Mouse (Mus musculus): ENCODE data around the gene 1500009C09Rik.

The 1500009C09Rik gene

DNA sequence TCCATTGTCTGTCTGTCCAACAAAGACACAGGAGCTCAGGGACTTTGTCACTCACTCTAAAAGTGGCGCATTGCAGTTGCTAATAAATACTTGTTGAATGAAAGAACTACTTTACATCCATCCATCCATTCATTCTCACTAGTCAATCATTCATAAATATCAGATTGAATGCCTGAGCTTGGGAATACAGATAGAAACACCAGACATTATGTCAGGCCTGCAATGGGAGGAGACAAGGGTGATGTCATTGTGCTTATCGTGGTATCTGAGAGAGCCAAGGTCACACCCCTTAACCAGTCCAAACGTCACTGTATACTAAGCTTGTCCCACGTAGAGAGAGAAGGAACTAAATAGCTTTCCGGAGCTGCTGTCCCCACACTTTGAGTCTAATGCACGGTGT lies at the start of gene 1500009C09Rik:
TSS of gene 1500009C09Rik (plus strand) at position 301 of the 400 bp plus-strand sequence.
- in situ Hi-C loops (cut with MboI, MseI): no loop called here

DNA sequence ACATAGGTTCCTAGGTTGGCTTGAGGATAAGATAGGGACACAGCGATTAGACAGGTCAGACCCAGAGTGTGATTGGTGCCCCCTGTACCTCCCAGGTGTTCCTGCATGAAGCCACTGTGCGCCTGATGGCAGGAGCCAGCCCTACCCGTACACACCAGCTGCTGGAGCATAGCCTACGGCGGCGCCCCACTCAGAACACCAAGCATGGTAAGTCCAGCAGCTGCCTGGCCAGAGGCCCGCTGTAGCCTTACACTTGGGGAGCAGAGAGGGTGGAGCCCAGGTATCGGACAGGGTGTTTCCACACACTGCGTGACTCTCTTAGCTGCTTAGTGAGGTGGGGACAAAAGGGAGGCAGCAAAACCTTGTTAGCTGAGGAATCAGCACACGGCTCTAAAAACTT lies 49.1 kb upstream of the 1500009C09Rik start:
- in situ Hi-C loops (cut with MboI, MseI): no loop called here

DNA sequence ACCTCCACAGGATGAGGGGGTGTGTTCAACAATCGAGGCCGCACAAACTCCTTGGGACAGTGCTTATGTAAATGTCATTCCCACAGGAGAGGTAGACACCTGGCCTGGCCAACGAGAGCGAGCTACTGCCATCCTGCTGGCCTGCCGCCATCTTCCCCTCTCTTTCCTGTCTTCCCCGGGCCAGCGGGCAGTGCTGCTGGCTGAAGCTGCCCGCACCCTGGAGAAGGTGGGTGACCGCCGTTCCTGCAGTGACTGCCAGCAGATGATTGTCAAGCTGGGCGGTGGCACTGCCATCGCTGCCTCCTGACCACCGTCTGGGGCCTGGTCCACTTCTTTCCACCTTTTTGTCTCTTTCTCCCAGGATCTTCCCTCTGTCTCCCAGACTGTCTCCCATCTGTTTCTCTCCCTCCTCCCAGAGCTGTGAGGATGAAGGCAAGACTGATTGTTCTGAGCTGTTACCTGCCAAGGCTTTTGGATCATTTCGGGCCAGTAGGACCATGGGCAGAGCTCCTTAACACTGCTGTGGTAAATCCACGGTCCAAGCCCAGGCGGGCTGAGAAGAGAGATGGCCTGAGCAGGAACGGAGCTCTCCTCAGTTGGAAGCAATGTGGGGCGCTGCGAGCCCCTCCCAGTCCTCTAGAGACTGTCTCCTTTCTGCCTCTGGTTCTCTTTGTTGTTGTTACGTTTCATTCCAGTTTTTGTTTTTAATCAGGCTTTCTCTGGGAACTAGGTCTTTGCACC lies 48.4 kb upstream of the 1500009C09Rik start:
- in situ Hi-C loops (cut with MboI, MseI): no loop called here

DNA sequence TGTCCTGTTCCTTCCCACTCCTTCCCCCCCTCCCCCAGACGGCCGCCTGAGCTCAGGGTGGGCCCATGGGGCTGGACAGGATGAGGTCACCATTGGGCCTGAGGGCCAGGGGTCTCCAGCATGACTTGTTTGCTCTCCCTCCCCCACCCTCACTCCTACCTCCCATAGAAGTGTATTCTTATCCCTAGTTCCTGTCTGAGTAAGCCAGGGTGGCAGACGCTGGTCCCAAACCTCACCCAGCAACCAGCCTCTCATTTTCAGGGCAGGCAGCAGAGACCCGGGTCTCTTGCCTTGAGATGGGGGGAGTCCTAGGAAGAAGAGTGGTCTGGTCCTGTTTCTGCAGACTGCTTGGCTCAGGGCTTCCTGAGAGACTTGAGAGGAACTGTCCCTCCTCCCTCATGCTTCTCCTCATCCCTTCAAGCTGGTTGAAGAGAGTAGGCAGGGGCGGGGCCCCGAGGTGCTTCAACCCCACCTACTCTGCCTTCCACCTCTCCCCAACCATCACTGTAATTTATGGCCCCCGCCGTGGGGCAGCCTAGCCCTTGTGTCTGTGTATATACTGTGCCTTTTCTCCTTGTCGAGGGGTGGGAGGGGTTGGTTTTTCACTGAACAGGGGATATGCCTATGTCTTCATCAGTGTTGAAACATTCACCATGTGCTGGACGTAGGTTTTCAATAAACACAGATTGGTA lies 47.4 kb upstream of the 1500009C09Rik start:
- in situ Hi-C loops (cut with MboI, MseI): no loop called here

DNA sequence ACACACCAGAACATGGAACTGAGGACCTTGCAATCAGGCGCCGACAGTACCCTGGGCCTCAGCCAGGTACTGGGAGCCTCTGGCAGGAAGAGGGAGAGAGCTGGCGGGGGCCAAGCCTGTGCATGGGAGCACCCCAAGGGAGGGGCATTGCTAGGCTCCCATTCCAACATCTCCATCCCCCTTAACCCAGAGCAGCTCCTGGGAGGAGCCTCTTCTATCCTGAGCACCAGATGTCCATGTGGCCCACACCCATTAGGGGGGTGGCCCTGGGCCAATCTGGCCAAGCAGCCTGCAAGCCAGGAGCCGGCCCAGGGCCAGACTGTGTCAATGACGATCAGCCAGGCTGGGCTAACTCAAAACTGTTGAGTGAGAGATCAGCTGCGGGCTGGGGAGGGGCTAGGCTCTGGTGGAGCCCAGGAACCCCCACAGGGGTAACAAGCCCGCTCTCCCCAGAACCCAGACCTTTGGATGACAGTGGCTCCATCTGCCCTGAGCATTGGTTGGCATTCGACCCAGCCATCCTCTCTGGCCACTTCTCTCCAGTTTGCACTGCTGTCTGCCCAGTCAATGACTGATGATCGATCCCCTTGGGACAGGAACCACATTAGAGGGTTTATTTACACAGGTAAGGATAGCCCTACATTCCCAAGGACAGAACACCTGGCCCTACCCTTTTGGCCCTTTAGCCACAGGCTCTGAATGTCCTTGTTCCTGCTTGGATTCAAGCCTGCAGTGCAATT lies 45.7 kb upstream of the 1500009C09Rik start:
- in situ Hi-C loops (cut with MboI, MseI): no loop called here

DNA sequence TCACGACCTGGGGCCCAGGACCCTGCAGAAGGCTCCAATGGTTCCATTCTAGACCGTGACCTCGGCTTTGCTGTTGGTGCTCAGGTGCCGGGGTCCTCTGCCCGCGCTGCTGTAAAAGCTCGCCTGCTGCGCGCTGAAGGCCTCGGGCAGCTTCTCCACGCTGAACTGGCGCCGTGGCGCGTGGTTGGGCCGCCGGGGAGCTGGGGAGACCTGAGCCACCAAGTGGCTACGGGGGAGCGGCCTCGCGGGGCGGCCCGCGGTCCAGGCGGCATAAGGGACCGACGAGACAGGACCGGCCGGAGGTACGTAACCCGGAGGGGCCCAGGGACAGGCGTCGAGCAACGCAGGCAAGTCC lies 45.1 kb upstream of the 1500009C09Rik start:
- in situ Hi-C loops (cut with MboI, MseI): no loop called here

DNA sequence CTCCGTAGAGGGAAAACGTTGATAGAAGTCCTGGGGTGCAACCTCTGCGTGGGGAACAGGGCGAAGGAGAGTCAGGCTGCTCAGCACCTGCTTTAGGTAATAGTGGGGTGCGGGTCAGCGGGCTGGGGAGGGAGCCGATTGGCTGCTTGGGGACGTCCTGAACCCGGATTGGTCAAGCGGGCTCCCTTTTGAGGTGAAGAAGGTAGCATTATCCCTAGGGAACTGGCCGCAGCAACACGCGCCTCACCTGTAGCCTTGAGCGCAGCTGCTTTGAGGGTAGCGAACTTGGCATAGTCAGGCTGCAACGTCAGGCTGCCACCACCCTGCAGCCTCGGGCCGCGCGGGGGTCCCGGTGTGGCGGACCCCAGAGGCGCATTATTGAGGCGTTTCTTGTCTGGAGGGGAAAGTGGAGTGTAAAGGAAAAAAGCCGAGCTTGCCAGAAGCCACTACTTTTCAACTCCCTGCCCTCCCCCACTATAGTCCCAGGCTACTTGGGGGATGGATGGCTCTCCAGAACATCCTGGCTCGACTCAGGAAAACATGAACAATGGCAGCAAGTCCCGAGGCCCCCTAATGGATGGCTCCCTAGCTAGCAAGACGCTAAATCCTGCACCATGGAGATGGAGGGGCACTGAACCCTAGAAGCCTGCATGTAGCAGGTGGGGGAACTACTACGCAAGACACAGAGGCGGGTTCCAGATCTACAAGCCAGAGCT lies 44.5 kb upstream of the 1500009C09Rik start:
- in situ Hi-C loops (cut with MboI, MseI): no loop called here

DNA sequence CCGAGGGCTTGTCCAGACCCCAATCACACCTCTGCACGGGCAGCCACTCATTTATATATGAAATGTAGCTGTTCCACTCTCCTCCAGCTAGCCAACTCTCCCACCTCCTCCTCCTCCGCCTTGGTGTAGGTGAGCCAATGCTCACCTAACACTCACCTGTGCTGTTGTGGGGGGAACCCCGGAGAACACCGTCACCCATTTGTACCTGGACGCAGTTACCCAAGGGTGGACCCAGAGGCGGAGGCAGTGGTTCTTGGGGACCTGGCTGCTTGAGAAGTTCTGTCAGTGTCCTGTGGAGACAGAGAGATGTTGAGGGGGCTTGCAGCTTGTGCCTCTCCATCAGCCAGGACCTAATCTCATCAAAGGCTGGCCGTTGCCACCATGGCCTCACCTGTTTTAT lies 43.9 kb upstream of the 1500009C09Rik start:
- in situ Hi-C loops (cut with MboI, MseI): no loop called here

DNA sequence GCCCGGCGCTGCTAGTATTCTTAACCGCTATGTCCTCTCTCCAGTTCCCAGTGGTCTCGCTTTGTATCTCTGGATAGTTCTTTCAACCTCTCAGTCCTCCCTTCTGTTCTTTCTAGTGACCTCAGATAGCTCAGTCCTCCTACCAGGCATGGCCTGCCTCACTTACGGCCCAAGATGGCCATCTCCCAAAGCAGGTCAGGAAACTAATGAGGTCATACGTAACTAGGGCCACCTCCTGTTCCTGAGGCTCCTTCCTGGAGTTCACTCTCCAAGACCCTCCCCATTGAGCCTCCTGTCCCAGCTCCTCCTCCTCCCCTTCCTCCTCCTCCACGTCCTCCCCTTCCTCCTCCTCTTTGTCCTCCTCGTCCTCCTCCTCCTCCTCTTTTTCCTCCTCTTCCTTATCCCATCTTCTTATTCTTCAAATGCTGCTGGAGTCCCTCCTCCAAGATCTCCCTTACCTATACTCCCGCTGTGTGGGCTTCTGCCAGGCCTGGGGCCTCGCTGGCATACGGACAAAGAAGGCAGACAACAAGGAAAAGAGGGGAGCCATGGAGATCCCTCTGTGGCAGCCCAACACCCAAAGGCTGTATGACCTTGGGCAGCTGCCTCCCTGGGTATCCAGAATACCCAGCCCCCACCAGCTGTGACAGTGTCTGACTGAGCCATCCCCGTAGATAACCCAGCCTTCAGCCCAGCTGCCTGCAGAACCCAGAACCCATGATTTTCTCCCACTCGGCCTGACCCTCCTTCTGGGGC lies 42.7 kb upstream of the 1500009C09Rik start:
- in situ Hi-C loops (cut with MboI, MseI): no loop called here

DNA sequence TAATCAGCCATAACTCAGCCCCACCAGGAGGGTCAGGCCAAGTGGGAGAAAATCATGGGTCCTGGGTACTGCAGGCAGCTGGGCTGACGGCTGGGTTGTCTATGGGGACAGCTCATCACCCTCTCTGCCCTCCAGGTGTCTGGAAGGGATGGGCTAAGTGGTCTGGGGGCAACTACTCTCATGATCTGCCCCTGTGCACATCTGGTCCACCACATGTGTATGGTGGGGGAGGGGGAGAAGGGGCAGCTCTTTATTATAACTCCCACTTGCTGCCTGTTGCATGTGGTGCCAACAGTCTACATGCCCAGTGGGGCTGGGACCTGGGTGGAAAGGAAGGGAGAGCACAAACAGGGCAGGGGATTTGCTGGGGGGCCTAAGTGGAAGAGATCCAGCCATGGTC lies 41.4 kb upstream of the 1500009C09Rik start:
- in situ Hi-C loops (cut with MboI, MseI): no loop called here

DNA sequence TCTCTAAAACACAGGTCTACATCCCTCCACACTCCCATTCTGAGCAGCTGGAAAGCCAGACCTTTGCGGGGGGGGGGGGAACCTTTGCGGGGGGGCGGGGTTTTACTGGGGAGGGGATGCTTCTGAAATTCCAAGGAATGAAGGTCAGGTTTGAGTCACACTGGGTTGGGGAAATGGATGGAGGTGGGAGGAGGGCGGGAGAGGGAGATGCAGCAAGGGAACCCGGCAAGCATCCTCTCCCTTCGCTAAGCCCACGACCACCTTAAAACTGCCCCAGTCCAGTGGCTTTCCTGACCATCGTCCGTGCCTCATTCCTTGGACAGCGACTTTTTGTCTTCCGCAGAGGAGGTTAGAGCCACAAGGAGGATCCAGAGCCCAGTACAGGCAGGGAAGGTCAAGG lies 40.9 kb upstream of the 1500009C09Rik start:
- in situ Hi-C loops (cut with MboI, MseI): no loop called here

DNA sequence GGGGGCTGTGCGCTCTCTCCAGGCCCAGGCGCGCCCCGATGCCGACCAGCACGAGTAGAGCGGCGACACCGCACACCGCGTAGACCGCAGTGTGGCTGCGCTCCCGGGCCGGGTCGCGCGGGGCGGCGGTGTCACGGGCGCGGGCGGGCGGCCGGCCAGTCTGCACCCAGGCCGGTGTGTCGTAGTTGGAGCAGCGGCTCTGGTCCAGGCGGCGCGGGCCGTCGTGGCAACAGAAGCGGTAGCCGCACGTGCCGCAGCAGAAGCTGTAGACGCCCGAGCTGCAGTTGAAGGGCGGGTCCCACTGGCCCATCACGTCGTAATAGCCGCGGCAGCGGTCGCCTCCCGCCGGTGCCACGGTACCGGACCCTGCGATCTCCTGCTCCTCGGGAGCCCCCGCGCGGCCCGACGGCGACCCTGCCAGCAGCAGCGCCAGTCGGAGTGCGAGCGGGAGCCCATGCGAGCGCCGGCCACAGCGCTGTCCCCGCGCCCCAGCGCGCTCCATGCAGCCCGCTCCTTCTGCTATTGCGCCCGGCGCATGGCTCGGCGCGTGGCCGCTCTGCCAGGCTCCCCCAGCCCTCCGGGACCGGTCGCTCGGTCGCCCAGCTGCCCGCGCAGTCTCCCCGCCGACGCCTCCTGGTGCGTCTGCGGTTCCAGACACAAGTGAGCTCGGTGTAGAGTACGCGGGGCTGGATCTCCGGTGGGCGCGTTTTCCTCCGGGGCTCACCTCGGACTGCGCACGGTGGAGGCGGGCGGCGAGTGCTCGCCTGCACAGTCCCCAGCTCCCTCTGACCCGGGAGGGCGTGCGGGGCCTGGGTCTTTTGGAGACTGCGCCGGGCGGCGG lies 40.1 kb upstream of the 1500009C09Rik start:
- in situ Hi-C loops (cut with MboI, MseI): no loop called here

DNA sequence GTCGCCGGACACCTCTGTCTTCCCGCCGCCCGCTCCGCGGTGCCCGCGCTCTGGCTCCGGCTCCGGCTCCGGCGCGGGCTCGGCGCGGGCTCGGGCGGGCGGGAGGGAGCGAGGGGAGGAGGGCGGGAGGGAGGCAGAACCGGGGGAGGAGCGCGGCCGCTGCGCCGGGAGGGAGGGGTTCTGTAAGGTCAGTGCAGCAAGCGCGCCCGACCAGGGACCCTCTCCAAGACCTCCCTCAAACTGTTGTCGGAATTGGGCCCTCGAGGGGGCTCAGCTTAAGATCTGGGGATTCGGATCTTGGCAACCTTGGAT lies 39.5 kb upstream of the 1500009C09Rik start, which contains the start of gene Shisa8:
TSS of gene Shisa8 (minus strand) at position 64 of the 312 bp plus-strand sequence.
- in situ Hi-C loops (cut with MboI, MseI): no loop called here

DNA sequence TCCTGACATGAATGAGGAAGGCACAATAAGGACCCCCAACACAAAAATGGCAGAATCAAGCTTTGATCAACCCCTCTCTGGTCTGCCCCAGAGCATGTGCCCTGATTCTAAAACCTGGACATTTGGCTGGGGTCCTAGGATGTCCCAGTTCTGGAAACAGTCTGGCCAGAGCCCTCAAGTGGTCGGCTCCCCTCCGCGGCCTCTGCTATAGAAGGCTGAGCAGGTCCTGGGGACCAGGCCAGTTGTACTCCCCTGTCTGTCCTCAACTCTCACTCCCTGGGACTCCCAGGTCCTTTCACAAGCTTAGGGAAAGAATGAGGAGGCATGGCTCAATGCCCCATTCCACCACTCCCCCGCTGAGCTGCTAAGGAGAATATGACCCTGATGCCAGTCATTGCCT lies 39.0 kb upstream of the 1500009C09Rik start:
- in situ Hi-C loops (cut with MboI, MseI): no loop called here

DNA sequence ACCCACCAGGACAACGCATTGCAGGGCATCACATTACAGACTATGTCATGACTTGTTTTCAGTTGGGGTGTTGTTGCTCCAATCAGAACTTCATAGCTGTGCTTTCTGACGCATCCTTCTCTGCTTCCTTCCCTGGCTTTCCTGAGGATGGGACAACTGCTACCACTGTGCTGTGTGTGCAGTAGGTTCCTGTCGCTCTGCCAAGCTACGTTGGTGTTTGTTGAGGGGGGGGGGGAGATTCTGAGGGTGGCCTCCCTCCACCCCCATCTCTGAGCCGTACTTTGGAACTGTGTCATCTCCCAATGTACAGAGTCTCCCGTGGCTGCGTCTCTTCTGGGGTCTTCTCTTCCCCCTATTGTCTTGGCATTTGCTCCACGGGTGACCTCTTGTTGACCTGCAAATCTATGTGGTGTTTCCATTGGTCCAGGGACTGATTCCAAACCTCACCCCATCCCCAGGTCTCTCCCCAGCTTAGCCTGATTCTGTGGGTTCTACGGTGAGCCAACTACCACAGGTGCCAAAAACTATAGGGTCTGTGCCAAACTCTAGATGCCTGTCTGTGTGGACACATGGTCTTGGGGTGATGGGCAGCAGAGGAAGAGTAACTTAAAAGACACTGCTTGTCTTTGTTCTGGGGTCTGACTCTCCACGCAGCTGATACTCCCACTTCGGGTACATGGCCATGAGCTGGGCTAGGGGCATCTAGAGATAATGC lies 36.7 kb upstream of the 1500009C09Rik start:
- in situ Hi-C loops (cut with MboI, MseI): no loop called here

DNA sequence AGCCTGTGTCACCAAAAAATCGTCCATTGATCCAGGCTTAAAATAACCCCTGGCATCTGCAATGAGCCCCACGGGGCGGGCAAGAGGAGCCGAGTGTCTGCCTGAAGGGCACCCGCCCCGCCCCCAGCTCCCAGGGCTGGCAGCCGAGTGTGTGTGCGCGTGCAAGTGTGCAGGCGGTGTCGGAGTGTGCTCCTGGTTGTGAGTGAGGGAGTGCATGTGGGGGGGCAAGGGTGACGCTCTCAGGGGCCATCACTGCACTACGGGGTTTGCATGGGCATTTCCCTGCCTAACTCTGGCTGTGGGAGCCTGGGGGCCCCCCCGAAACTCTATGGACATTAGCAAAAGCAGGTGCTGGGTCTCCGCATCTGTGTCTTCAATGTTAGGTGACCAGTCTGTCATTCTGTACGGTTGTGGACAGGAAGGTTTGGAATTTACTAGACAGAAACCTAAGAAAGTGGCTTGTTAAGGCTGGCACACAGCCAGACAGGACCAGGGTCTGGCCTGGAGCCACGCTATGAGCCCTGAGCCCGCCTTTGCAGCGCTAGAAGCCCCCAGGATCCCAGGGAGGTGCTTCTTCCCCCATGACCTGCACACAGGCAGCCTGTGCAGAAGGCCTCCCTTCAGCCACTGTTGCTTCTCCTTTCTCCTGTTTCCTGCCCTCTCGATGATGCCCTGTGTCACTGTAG lies 35.9 kb upstream of the 1500009C09Rik start:
- in situ Hi-C loops (cut with MboI, MseI): no loop called here

DNA sequence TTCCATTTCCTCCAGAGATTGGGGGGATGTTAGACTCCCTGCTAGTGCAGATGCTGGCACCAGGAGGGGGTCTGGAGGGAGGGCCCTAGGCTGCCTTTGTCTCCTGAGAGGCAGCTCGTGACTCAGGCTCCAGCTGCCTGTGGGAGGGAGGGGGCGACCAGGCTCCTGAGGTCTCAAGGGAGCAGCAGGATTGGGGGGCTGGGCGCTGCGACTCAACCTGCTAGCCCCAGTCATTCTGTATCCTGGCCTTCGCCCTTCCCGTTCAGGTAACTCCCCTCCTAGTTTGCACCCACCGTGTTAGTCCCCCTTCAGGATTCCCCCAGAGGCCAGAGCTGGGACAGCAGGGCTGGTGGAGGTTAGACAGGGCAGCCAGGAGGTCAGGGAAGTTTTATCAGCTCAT lies 35.2 kb upstream of the 1500009C09Rik start:
- in situ Hi-C loops (cut with MboI, MseI): no loop called here

DNA sequence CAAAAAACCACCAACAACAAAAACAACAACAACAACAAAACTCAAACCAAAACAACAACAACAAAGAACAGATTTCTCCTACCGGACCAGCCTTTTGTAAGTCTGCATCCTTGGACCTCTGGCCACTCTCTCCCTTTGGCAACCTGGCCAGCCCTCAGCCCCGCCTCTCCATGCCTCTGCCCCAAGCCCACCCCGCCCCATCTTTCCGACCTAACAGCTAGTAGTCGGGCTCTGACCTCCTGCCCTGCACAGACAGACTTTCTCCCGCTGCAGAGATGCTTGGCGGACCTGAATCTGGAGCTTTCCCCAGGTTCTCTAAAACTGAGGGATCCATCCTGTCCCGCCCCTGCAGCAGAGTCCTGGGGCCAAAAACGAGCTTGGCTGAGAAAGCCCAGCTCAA lies 34.2 kb upstream of the 1500009C09Rik start:
- in situ Hi-C loops (cut with MboI, MseI): no loop called here

Data from T-helper 1 cell (primary cell).